Mouse (Mus musculus) hindbrain, embryonic 14.5 days (tissue): ENCODE measurements around the gene Tspan7. TPM values are rescaled to one million over a fixed set of nuclear protein-coding genes. Genes with fewer than 3 reads are reported as not detected.

ENCODE experiments used
- ATAC-seq: fragments of 200-750 bp; cut with Nextera tagmentation; 2 replicates; pipeline ENCODE4 v1.8.0; 2017; ENCODE audit warnings: moderate number of reproducible peaks, mild to moderate bottlenecking, moderate TSS enrichment, moderate library complexity; ENCODE audit not compliant: low FRiP score
- DNase-seq: peaks from one replicate; pipeline ENCODE4 v3.0.0-alpha.2; 2015; ENCODE audit warnings: low spot score
- H3K27ac ChIP-seq: fragments of 300-500 bp; sonication (generic); 2 replicates; pipeline ENCODE4 v1.5.1; 2014; ENCODE audit warnings: mild to moderate bottlenecking, moderate library complexity
- H3K27me3 ChIP-seq: fragments of 300-500 bp; sonication (generic); 2 replicates; pipeline ENCODE4 v1.6.1; 2014; ENCODE audit warnings: mild to moderate bottlenecking, low read length, mixed read lengths; ENCODE audit not compliant: control insufficient read depth, insufficient read depth
- H3K36me3 ChIP-seq: fragments of 300-500 bp; sonication (generic); replicated peaks from 2 replicates; pipeline ENCODE4 v1.6.1; 2014; ENCODE audit not compliant: control insufficient read depth, insufficient read depth
- H3K4me1 ChIP-seq: fragments of 300-500 bp; sonication (generic); replicated peaks from 2 replicates; pipeline ENCODE4 v1.6.1; 2014; ENCODE audit warnings: antibody characterized with exemption, low read length, mixed read lengths; ENCODE audit not compliant: control insufficient read depth, insufficient read depth
- H3K4me2 ChIP-seq: fragments of 300-500 bp; sonication (generic); replicated peaks from 2 replicates; pipeline ENCODE4 v1.6.1; 2014; ENCODE audit warnings: mild to moderate bottlenecking, moderate library complexity
- H3K4me3 ChIP-seq: fragments of 300-500 bp; sonication (generic); replicated peaks from 2 replicates; pipeline ENCODE4 v1.5.1; 2014; ENCODE audit warnings: mild to moderate bottlenecking, low read length
- H3K9ac ChIP-seq: fragments of 300-500 bp; sonication (generic); 2 replicates; pipeline ENCODE4 v1.6.1; 2014
- H3K9me3 ChIP-seq: fragments of 300-500 bp; sonication (generic); 2 replicates; pipeline ENCODE4 v1.6.1; 2016; ENCODE audit warnings: low read length; ENCODE audit not compliant: control insufficient read depth
- WGBS: fragments of 180-500 bp; shearing (Covaris S2); extraction: QIAGEN DNeasy Blood & Tissue Kit; methylation state at CpG from one replicate; pipeline ENCODE4 v1.1.7; 2014; 5-methylcytosine and 5-hydroxymethylcytosine counted together
- polyA plus RNA-seq: library from polyadenylated mRNA; unstranded; fragments of >200 nt; fragmentation: Nextera tagmentation; extraction: Ambion mirVana; gene quantifications from 2 replicates; pipeline ENCODE4 v1.2.1, GENCODE M21; 2014

Gene Tspan7
- polyA plus RNA-seq, result 430 and 503 TPM in 2 replicates

DNA sequence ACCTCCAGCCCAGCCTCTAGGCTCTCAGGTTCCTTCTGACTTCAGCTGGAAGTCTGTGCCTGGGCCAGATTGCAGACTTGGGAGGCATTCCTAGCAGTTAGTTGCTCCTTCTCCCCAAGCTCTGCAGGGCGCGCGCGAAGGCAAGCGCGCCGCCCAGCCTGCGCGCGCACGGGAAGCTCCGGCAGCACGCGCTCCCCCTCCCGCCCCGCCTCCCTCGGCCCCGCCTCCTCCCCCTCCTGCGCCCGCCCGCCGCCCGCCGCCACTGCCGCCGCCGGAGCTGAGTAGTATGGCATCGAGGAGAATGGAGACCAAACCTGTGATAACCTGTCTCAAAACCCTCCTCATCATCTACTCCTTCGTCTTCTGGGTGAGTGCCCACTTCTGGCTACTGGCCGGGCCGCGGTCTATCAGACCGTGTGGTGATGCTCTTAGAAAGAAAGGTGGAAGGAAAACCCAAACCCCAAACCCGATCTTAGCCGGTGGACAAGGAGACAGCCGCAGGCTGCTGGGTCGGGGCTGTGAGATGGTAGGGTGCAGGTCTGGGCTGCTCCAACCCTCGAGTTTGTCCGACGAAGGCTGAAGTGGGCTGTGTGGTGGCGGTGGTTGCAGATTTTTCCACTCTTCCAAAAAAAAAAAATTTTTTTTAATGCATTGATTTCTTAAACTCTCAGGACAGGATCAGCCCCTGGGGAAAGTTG is at the start of gene Tspan7:
Gene Tspan7 (plus strand): TSS at position 287 of the 698 bp plus-strand sequence.
- WGBS, result 16% methylated on average over 38 of the region's 41 CpGs
- Histone ChIP-seq H3K4me1 (no peaks in the 10 kb centered on the region; the same call in none of the 2 replicates), H3K27ac (peak within 1 kb of the TSS; percentile 83), H3K36me3 (no peaks in the 10 kb centered on the region), H3K9me3 (no peaks in the 10 kb centered on the region), H3K27me3 (no peaks in the 10 kb centered on the region), H3K4me2 (peak within 1 kb of the TSS; percentile 52), H3K4me3 (peak within 1 kb of the TSS; percentile 52), H3K9ac (peak within 1 kb of the TSS; percentile 66)
- ATAC-seq, result peak; percentile 84
- DNase-seq, result peak; percentile 70

DNA sequence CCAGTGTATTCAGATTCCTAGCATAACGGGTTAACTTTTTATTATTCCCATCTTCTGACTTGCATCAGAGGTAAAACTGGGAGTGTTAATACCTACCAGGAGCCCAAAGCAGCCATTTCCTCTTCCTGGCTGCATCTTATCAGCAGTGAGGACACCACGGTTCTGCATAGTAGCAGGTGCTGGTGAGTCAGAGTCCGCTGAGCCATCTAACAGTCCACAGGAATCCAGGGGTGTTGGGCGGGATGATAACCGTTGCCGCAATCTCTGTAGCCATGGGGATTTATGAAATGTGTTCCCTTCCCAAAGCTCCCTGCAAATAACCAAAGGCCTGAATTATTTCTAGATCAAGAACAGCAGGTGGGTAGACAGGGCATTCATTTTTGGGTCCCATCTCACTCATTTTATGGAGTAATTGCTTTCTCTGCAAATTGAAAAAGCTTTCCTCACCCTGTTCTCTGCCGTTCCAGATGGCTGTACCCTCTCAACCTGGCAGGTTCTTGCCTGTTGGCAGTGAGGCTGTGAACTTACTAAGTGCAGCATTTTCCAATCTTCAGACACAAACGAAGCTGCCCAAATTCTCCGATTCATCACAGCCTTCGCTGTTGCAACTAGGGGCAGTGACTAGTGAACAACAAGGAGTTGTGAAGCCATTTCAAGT is 35.5 kb upstream of the Tspan7 start:
- no peak for DNase-seq
- WGBS, result 86% methylated on average over 10 of the region's 10 CpGs

DNA sequence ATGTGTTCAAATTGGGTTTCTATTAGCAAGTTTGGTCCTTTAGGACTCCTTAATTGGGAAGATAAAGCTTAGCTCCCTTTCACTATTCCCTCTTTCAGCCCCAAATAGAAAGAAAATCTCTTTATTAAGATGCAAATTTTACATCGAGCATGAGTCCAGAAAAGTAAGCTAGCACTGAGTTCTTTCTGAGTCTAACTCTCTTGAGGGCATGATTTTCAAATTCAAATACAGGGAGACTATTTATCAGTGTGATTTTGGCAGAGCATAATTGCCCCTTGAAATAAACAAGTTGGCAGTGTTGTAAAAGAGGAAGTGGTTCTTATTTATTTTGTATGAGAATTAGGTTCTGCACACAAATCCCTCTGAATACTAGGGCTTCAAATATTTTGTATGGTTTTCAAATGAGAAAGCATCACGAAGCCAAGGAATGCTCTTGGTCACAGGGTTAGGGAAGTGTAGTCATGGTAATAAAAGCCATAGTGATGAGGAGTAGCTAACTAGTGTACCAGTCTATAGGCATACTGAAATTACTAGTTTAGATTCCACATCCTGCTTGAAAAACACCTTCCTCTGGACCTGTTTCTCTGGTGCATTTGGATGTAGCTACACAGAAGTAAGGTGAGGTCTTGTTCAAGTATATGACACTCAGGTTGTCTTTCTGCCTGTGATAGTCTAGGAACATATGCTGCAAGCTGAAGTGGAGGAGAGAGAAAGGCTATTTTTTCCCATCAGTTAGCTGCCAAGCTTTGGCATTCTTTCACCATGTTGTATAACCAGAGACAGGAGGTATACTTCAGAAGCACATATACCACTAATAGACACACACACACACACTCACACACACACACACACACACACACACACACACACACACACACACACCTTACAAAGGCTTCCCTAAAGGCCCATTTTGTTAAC is 34.6 kb upstream of the Tspan7 start:
- H3K9ac ChIP-seq, result no peak overlapping the region
- WGBS, result 57% methylated on average over 2 of the region's 2 CpGs
- no peaks in the 10 kb centered on the region for H3K4me1 ChIP-seq
- H3K36me3 ChIP-seq, result no peaks in the 10 kb centered on the region
- ATAC-seq (no peak), DNase-seq (no peak)
- no peak overlapping the region for H3K27ac ChIP-seq
- no peak overlapping the region for H3K4me2 ChIP-seq
- no peak overlapping the region for H3K4me3 ChIP-seq
- H3K27me3 ChIP-seq, result no peaks in the 10 kb centered on the region
- H3K9me3 ChIP-seq, result no peaks in the 10 kb centered on the region

More for the DNA sequence above, 35.5 kb upstream of the Tspan7 start:
- Histone ChIP-seq H3K27me3 (no peaks in the 10 kb centered on the region), H3K4me2 (no peak overlapping the region), H3K4me1 (no peaks in the 10 kb centered on the region), H3K4me3 (no peak overlapping the region), H3K9ac (no peak overlapping the region), H3K9me3 (no peaks in the 10 kb centered on the region), H3K27ac (no peak overlapping the region), H3K36me3 (no peaks in the 10 kb centered on the region)
- no peak for ATAC-seq

DNA sequence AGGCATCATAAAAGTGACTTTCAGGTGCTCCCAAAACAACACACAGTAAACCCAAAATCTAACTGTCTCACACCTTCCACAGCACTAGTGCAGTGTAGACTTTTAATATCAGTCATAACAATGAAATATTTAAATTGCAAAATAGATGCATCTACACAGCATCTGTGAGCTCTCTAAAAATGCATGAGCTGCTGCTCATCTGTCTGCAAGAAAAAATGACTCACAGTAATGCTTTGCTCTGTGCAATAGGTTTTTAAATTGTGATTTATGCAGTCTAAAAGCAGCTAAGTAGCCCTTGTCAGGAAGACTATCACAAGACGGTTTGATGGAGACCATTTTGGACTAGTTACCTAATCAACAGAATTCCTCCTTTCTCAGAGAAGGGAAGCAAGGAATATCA is 31.2 kb upstream of the Tspan7 start:
- Histone ChIP-seq H3K27me3 (no peaks in the 10 kb centered on the region), H3K4me1 (no peaks in the 10 kb centered on the region), H3K4me2 (no peak overlapping the region), H3K36me3 (no peaks in the 10 kb centered on the region), H3K9ac (no peak overlapping the region), H3K9me3 (no peaks in the 10 kb centered on the region), H3K4me3 (no peak overlapping the region), H3K27ac (no peak overlapping the region)
- ATAC-seq, result no peak
- WGBS, result 14% methylated on average over 1 of the region's 1 CpGs
- no peak for DNase-seq

DNA sequence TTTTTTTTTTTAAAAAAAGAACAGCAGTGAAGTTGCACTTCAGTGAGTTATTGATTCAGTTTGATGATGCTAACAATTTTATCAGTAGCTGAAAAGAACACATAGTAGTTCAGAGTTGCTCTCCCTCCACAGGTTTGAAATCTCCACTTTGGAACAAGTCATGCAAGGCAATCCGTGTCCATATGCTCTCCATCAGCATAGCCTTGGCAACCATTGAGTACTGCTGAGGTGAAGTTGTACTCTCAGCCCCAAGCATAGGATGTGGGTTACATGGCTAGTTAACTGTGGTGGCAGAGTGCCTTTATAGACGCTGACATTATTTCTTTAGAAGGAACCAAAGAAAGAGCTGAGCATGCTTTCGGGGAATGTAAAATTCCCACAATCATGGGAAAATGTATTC is 27.7 kb upstream of the Tspan7 start:
- H3K4me2 ChIP-seq, result no peak overlapping the region
- 79% methylated on average over 3 of the region's 3 CpGs for WGBS
- H3K36me3 ChIP-seq, result no peaks in the 10 kb centered on the region
- no peak overlapping the region for H3K4me3 ChIP-seq
- no peaks in the 10 kb centered on the region for H3K27me3 ChIP-seq
- H3K27ac ChIP-seq, result no peak overlapping the region
- no peaks in the 10 kb centered on the region for H3K4me1 ChIP-seq
- H3K9me3 ChIP-seq, result no peaks in the 10 kb centered on the region
- DNase-seq (no peak), ATAC-seq (no peak)
- no peak overlapping the region for H3K9ac ChIP-seq

DNA sequence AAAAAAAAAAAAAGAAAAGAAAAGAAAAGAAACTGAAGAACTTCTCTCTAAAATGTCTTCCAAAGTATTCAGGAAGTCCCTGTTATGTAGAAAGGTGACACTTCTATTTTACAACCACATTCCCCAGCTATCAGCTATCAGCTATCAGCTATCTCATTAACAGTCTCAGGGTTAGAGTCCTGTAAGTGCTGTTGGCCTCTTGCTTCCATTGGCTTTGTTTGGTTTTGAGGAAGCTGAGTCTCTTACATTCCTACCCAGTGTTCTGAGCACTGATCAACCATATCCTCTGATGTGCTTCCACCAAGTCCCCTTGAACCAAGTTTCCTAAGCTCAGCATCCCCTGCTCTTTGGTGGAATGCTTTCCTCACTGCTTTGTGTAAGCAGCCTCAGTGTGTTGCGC is 7.9 kb upstream of the Tspan7 start:
- no peaks in the 10 kb centered on the region for H3K4me1 ChIP-seq
- no peaks in the 10 kb centered on the region for H3K27me3 ChIP-seq
- H3K36me3 ChIP-seq, result no peaks in the 10 kb centered on the region
- H3K9ac ChIP-seq, result no peak overlapping the region
- H3K4me3 ChIP-seq, result no peak overlapping the region
- H3K27ac ChIP-seq, result no peak overlapping the region
- H3K4me2 ChIP-seq, result no peak overlapping the region
- DNase-seq (no peak), ATAC-seq (no peak)
- H3K9me3 ChIP-seq, result no peaks in the 10 kb centered on the region
- WGBS, result 92% methylated on average over 1 of the region's 1 CpGs

DNA sequence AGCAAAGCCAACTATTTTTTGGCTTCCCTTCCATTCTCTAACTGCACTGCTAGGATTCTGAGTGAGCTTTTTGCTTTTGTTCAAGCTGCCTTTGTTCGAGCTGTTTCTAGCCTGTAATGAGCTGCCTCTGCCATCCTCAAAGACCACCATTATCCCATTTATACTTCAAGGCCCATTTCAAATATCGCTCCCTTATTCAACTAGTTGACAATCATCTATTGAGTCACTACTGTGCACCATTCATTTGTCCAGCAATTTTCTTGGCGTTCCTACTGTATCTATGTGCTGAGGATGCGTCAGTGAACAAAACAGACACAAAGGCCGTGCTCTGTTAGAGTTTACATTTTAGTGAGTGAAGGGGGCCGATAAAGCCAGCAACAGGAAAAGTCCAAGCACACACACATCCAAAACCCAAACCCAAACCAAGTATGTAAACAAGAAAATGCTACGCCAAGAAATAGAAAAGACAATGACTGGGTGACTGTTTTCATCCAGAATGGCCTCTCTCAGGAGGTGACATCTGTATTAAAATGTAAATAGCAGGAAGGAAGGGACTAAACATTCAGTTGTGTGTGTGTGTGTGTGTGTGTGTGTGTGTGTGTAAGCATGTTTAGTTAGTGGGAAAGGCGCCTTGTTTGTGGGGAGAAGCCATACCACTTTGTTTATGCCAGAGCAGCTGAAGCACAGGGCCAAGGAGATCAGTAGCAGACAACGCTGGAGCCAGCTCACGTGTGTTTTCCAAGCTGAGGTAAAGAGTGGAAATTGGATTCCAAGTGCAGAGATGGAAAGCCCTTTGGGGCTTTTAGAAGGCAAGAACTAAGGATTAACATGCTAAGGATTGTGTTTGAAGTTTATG is 5.7 kb upstream of the Tspan7 start:
- Histone ChIP-seq H3K9ac (no peak overlapping the region), H3K4me2 (no peak overlapping the region), H3K27ac (no peak overlapping the region; the same call in 1 of the 2 replicates), H3K9me3 (no peaks in the 10 kb centered on the region), H3K4me1 (no peaks in the 10 kb centered on the region), H3K36me3 (no peaks in the 10 kb centered on the region), H3K4me3 (no peak overlapping the region), H3K27me3 (no peaks in the 10 kb centered on the region)
- DNase-seq (no peak), ATAC-seq (peak; percentile 24; the same call in 1 of the 2 replicates)
- WGBS, result 69% methylated on average over 10 of the region's 10 CpGs

DNA sequence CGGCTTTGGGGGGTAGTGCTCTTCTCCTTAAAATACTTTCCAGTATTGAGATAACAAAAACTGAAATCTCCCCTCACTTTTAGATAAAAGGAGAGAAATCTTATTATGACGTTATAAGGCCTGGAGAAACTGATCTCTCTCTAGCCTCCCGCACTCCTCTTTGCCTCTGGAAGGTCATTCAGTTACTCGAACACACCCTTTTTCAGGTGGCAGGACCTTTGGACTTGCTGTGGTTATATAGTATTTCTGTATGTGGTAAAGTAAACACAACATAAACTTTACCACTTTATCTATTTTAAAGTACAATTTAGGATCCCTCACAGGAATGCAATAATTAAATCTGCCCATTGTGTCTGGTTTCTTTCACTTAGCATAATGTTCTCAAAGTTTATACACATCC is 5.0 kb upstream of the Tspan7 start:
- no peak for ATAC-seq
- WGBS, result 85% methylated on average over 4 of the region's 4 CpGs

More for the DNA sequence above, 5.0 kb upstream of the Tspan7 start:
- no peaks in the 10 kb centered on the region for H3K4me1 ChIP-seq
- H3K27me3 ChIP-seq, result no peaks in the 10 kb centered on the region
- no peaks in the 10 kb centered on the region for H3K9me3 ChIP-seq
- no peaks in the 10 kb centered on the region for H3K36me3 ChIP-seq
- H3K4me2 ChIP-seq, result no peak overlapping the region
- no peak overlapping the region for H3K4me3 ChIP-seq
- H3K27ac ChIP-seq, result no peak overlapping the region; the same call in 1 of the 2 replicates
- DNase-seq, result no peak
- no peak overlapping the region for H3K9ac ChIP-seq
